In the genomic region with DNA sequence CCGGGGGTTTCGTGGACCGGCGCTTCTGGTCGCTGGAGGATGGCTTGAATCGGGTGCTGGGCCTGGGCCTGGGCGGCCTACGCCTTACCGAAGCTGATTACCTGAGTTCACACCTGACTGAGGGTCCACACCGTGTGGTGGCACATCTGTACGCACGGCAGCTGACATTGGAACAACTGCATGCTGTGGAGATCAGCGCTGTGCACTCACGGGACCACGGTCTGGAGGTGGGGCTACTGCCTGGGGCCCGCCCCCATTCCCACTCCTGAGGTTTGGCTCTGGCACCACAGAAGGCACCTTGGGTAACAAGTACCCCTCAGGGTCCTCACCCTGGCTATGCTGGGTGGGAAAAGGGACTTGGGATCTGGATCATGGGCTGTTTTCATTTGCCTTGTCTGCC, we compare ENCODE assay signal across 9 mouse cellular contexts. TPM values are rescaled to one million over a fixed set of nuclear protein-coding genes. Genes with fewer than 3 reads are reported as not detected.
DNase-seq lines count a peak whose midpoint lies in the region; ATAC-seq and TF ChIP-seq lines count a peak whose summit lies in the region.
"Had no signal": no experiment of that assay in that cellular context is flagged by ENCODE, and none has a peak within 500 bp of the region (broad histone marks: within the 10 kb centered on the region; RNA-seq: fewer than 3 reads in every experiment).

No protein-coding gene starts in this region.

- peaks cover 10% of the 10 kb centered on the region for H3K4me1 ChIP-seq in heart, embryonic 10.5 days
- peaks cover 28% of the 10 kb centered on the region for H3K4me1 ChIP-seq in G1E (ENCODE audit: insufficient read depth, low read depth, low read length)
- peaks cover 24% of the 10 kb centered on the region for H3K4me1 ChIP-seq in embryonic facial prominence, embryonic 15.5 days
- peaks cover 21% of the 10 kb centered on the region for H3K4me1 ChIP-seq in hindbrain, embryonic 13.5 days (replicated peaks)
- H3K4me1 ChIP-seq in limb, embryonic 13.5 days: peaks cover 16% of the 10 kb centered on the region
- peaks cover 17% of the 10 kb centered on the region for H3K4me1 ChIP-seq in midbrain, embryonic 12.5 days

- H3K4me2 ChIP-seq in embryonic facial prominence, embryonic 15.5 days (replicated peaks): peak overlapping the region; percentile 79
- peak overlapping the region; percentile 98 for H3K4me2 ChIP-seq in hindbrain, embryonic 13.5 days
- H3K4me2 ChIP-seq in limb, embryonic 13.5 days (replicated peaks): peak overlapping the region; percentile 80
- peak overlapping the region; percentile 88 for H3K4me2 ChIP-seq in midbrain, embryonic 12.5 days (replicated peaks)

- peak overlapping the region; percentile 92 for H3K27ac ChIP-seq in heart, embryonic 10.5 days
- peak overlapping the region; percentile 91 for H3K27ac ChIP-seq in embryonic facial prominence, embryonic 15.5 days (replicated peaks)
- H3K27ac ChIP-seq in hindbrain, embryonic 13.5 days: peak overlapping the region; percentile 93
- H3K27ac ChIP-seq in limb, embryonic 13.5 days: peak overlapping the region; percentile 86
- H3K27ac ChIP-seq in midbrain, embryonic 12.5 days (replicated peaks): peak overlapping the region; percentile 76

- H3K4me3 ChIP-seq in heart, embryonic 10.5 days: peak overlapping the region; percentile 88
- peak overlapping the region; percentile 96 for H3K4me3 ChIP-seq in G1E (ENCODE audit: low read depth, low read length)
- H3K4me3 ChIP-seq in embryonic facial prominence, embryonic 15.5 days (replicated peaks): peak overlapping the region; percentile 95
- peak overlapping the region; percentile 92 for H3K4me3 ChIP-seq in hindbrain, embryonic 13.5 days
- peak overlapping the region; percentile 95 for H3K4me3 ChIP-seq in limb, embryonic 13.5 days
- H3K4me3 ChIP-seq in midbrain, embryonic 12.5 days: peak overlapping the region; percentile 69

- 4% methylated on average over 16 of the region's 16 CpGs for WGBS in heart, embryonic 10.5 days
- WGBS in embryonic facial prominence, embryonic 15.5 days: 4% methylated on average over 16 of the region's 16 CpGs
- WGBS in hindbrain, embryonic 13.5 days: 3% methylated on average over 16 of the region's 16 CpGs
- WGBS in limb, embryonic 13.5 days: under 1% methylated on average over 16 of the region's 16 CpGs
- WGBS in midbrain, embryonic 12.5 days: 3% methylated on average over 16 of the region's 16 CpGs

- ATAC-seq in G1E (ENCODE audit: extremely low read depth, insufficient number of reproducible peaks, low FRiP score, poor library complexity, severe bottlenecking): 0 out of 2 replicates have a peak, but pooled peaks have one; percentile 24
- ATAC-seq in embryonic facial prominence, embryonic 15.5 days (ENCODE audit: insufficient number of reproducible peaks, low FRiP score, low TSS enrichment, low read depth): peak; percentile 52
- peak; percentile 76 for ATAC-seq in hindbrain, embryonic 13.5 days (ENCODE audit: low FRiP score)
- ATAC-seq in limb, embryonic 13.5 days (ENCODE audit: low FRiP score, low read depth): peak; percentile 52
- ATAC-seq in midbrain, embryonic 12.5 days (ENCODE audit: low FRiP score, low read depth): peak; percentile 39

- H3K36me3 ChIP-seq in heart, embryonic 10.5 days: peaks cover 79% of the 10 kb centered on the region
- peaks cover 89% of the 10 kb centered on the region for H3K36me3 ChIP-seq in G1E (replicated peaks)
- H3K36me3 ChIP-seq in embryonic facial prominence, embryonic 15.5 days: peaks cover 75% of the 10 kb centered on the region
- H3K36me3 ChIP-seq in hindbrain, embryonic 13.5 days: peaks cover 79% of the 10 kb centered on the region
- peaks cover 83% of the 10 kb centered on the region for H3K36me3 ChIP-seq in limb, embryonic 13.5 days
- peaks cover 75% of the 10 kb centered on the region for H3K36me3 ChIP-seq in midbrain, embryonic 12.5 days

- peak overlapping the region; percentile 99 for H3K9ac ChIP-seq in embryonic facial prominence, embryonic 15.5 days
- H3K9ac ChIP-seq in hindbrain, embryonic 13.5 days: peak overlapping the region; percentile 95
- H3K9ac ChIP-seq in limb, embryonic 13.5 days: peak overlapping the region; percentile 94
- H3K9ac ChIP-seq in midbrain, embryonic 12.5 days (replicated peaks): peak overlapping the region; percentile 87

- H3K9me3 ChIP-seq in heart, embryonic 10.5 days: no peaks in the 10 kb centered on the region
- H3K9me3 ChIP-seq in G1E (replicated peaks): peaks cover 4% of the 10 kb centered on the region; the same call in 1 of the 2 replicates
- H3K9me3 ChIP-seq in embryonic facial prominence, embryonic 15.5 days (replicated peaks): no peaks in the 10 kb centered on the region
- H3K9me3 ChIP-seq in hindbrain, embryonic 13.5 days: no peaks in the 10 kb centered on the region
- H3K9me3 ChIP-seq in limb, embryonic 13.5 days: no peaks in the 10 kb centered on the region
- H3K9me3 ChIP-seq in midbrain, embryonic 12.5 days: no peaks in the 10 kb centered on the region

- TF ChIP-seq CTCF in G1E (IDR thresholded peaks at IDR 0.05; ENCODE audit: low read depth, low read length): no peak

- no peaks in the 10 kb centered on the region for H3K27me3 ChIP-seq in heart, embryonic 10.5 days (ENCODE audit: insufficient read depth, poor library complexity, severe bottlenecking)
- H3K27me3 ChIP-seq in G1E (ENCODE audit: insufficient read depth, low read length): no peaks in the 10 kb centered on the region
- no peaks in the 10 kb centered on the region for H3K27me3 ChIP-seq in embryonic facial prominence, embryonic 15.5 days
- no peaks in the 10 kb centered on the region for H3K27me3 ChIP-seq in hindbrain, embryonic 13.5 days
- no peaks in the 10 kb centered on the region for H3K27me3 ChIP-seq in limb, embryonic 13.5 days
- no peaks in the 10 kb centered on the region for H3K27me3 ChIP-seq in midbrain, embryonic 12.5 days

- DNase-seq in heart, embryonic 10.5 days (ENCODE audit: low spot score): no peak
- no peak for DNase-seq in heart, adult 8-10 months (ENCODE audit: low spot score)
- DNase-seq in G1E (ENCODE audit: low spot score): peak; percentile 56
- no peak for DNase-seq in natural killer cell, adult 2 months (ENCODE audit: low spot score in 2 of 2)

RNA-seq across cellular contexts. Expression of a gene that starts 0.9 kb away (rescaled TPM):
- polyA plus RNA-seq in heart, embryonic 10.5 days (2016; fragmentation: Nextera tagmentation; extraction: Ambion mirVana): 111 and 125 TPM in 2 replicates
- 10 to 100 TPM; 14.2 to 20.0 (median 16.6) TPM for total RNA-seq in heart, adult 8-10 months (2022)
- total RNA-seq in G1E (2014; fragmentation: Nextera tagmentation) (21.7 and 23.1 TPM in 2 replicates), G1E (2017) (20.5 and 21.6 TPM in 2 replicates)
- 37.8 and 42.9 TPM in 2 replicates for polyA plus RNA-seq in G1E (2012)
- 156 and 161 TPM in 2 replicates for polyA plus RNA-seq in embryonic facial prominence, embryonic 15.5 days (2015; fragmentation: Nextera tagmentation; extraction: Ambion mirVana)
- 128 and 131 TPM in 2 replicates for polyA plus RNA-seq in hindbrain, embryonic 13.5 days (2015; fragmentation: Nextera tagmentation; extraction: Ambion mirVana)
- polyA plus RNA-seq in limb, embryonic 13.5 days (2015; fragmentation: Nextera tagmentation; extraction: Ambion mirVana): 178 and 182 TPM in 2 replicates
- 117 and 124 TPM in 2 replicates for polyA plus RNA-seq in midbrain, embryonic 12.5 days (2016; fragmentation: Nextera tagmentation; extraction: Ambion mirVana)

RNA-seq across cellular contexts. Expression of a gene that starts 24.6 kb away (rescaled TPM):
- 38.5 and 44.4 TPM in 2 replicates for polyA plus RNA-seq in heart, embryonic 10.5 days (2016; fragmentation: Nextera tagmentation; extraction: Ambion mirVana)
- 10 to 100 TPM; 10.6 to 13.3 (median 12.2) TPM for total RNA-seq in heart, adult 8-10 months (2022)
- total RNA-seq in G1E (2014; fragmentation: Nextera tagmentation) (32.2 and 36.6 TPM in 2 replicates), G1E (2017) (17.5 and 27.5 TPM in 2 replicates)
- 24.2 and 24.4 TPM in 2 replicates for polyA plus RNA-seq in G1E (2012)
- 64.7 and 72.8 TPM in 2 replicates for polyA plus RNA-seq in embryonic facial prominence, embryonic 15.5 days (2015; fragmentation: Nextera tagmentation; extraction: Ambion mirVana)
- 73.4 and 77.6 TPM in 2 replicates for polyA plus RNA-seq in hindbrain, embryonic 13.5 days (2015; fragmentation: Nextera tagmentation; extraction: Ambion mirVana)
- polyA plus RNA-seq in limb, embryonic 13.5 days (2015; fragmentation: Nextera tagmentation; extraction: Ambion mirVana): 76.2 and 76.4 TPM in 2 replicates
- polyA plus RNA-seq in midbrain, embryonic 12.5 days (2016; fragmentation: Nextera tagmentation; extraction: Ambion mirVana): 66.8 and 68.2 TPM in 2 replicates

RNA-seq across cellular contexts. Expression of a gene that starts 53.4 kb away (rescaled TPM):
- 96.2 and 131 TPM in 2 replicates for polyA plus RNA-seq in heart, embryonic 10.5 days (2016; fragmentation: Nextera tagmentation; extraction: Ambion mirVana)
- total RNA-seq in heart, adult 8-10 months (2022): 100 to 1,000 TPM; 166 to 200 (median 185) TPM
- total RNA-seq in G1E (2014; fragmentation: Nextera tagmentation) (30.4 and 32.1 TPM in 2 replicates), G1E (2017) (16.1 and 18.6 TPM in 2 replicates)
- 19.3 and 22.5 TPM in 2 replicates for polyA plus RNA-seq in G1E (2012)
- polyA plus RNA-seq in embryonic facial prominence, embryonic 15.5 days (2015; fragmentation: Nextera tagmentation; extraction: Ambion mirVana): 84.1 and 87.0 TPM in 2 replicates
- polyA plus RNA-seq in hindbrain, embryonic 13.5 days (2015; fragmentation: Nextera tagmentation; extraction: Ambion mirVana): 107 and 115 TPM in 2 replicates
- 98.9 and 102 TPM in 2 replicates for polyA plus RNA-seq in limb, embryonic 13.5 days (2015; fragmentation: Nextera tagmentation; extraction: Ambion mirVana)
- polyA plus RNA-seq in midbrain, embryonic 12.5 days (2016; fragmentation: Nextera tagmentation; extraction: Ambion mirVana): 83.2 and 88.5 TPM in 2 replicates

RNA-seq across cellular contexts. Expression of a gene that starts 58.2 kb away (rescaled TPM):
- polyA plus RNA-seq in heart, embryonic 10.5 days (2016; fragmentation: Nextera tagmentation; extraction: Ambion mirVana): not detected in 2 replicates
- total RNA-seq in heart, adult 8-10 months (2022): not detected
- total RNA-seq in G1E (2014; fragmentation: Nextera tagmentation) (not detected in 2 replicates), G1E (2017) (0.05 TPM in 1 of 2 replicates, not detected in the other)
- 0.07 TPM in 1 of 2 replicates, not detected in the other for polyA plus RNA-seq in G1E (2012)
- polyA plus RNA-seq in embryonic facial prominence, embryonic 15.5 days (2015; fragmentation: Nextera tagmentation; extraction: Ambion mirVana): not detected in 2 replicates
- not detected in 2 replicates for polyA plus RNA-seq in hindbrain, embryonic 13.5 days (2015; fragmentation: Nextera tagmentation; extraction: Ambion mirVana)
- polyA plus RNA-seq in limb, embryonic 13.5 days (2015; fragmentation: Nextera tagmentation; extraction: Ambion mirVana): not detected in 2 replicates
- not detected in 2 replicates for polyA plus RNA-seq in midbrain, embryonic 12.5 days (2016; fragmentation: Nextera tagmentation; extraction: Ambion mirVana)
- total RNA-seq: left cerebral cortex, postnatal 10 days had no signal

RNA-seq across cellular contexts. Expression of a gene that starts 59.3 kb away (rescaled TPM):
- 29.8 and 31.4 TPM in 2 replicates for polyA plus RNA-seq in heart, embryonic 10.5 days (2016; fragmentation: Nextera tagmentation; extraction: Ambion mirVana)
- total RNA-seq in heart, adult 8-10 months (2022): 10 to 100 TPM; 14.6 to 20.6 (median 19.2) TPM
- total RNA-seq in G1E (2014; fragmentation: Nextera tagmentation) (58.9 and 70.4 TPM in 2 replicates), G1E (2017) (6.9 and 7.2 TPM in 2 replicates)
- 189 and 228 TPM in 2 replicates for polyA plus RNA-seq in G1E (2012)
- polyA plus RNA-seq in embryonic facial prominence, embryonic 15.5 days (2015; fragmentation: Nextera tagmentation; extraction: Ambion mirVana): 43.8 and 51.3 TPM in 2 replicates
- 53.7 and 54.1 TPM in 2 replicates for polyA plus RNA-seq in hindbrain, embryonic 13.5 days (2015; fragmentation: Nextera tagmentation; extraction: Ambion mirVana)
- polyA plus RNA-seq in limb, embryonic 13.5 days (2015; fragmentation: Nextera tagmentation; extraction: Ambion mirVana): 41.1 and 42.1 TPM in 2 replicates
- polyA plus RNA-seq in midbrain, embryonic 12.5 days (2016; fragmentation: Nextera tagmentation; extraction: Ambion mirVana): 31.7 and 31.9 TPM in 2 replicates

Comparison
In these comparisons a context has a peak if more than half of its experiments do, and no peak if none do; other contexts are left out.
1. ATAC-seq: peak in every context shown above with its lines; median percentile 76 in hindbrain, embryonic 13.5 days; 52 in embryonic facial prominence, embryonic 15.5 days; 52 in limb, embryonic 13.5 days; 39 in midbrain, embryonic 12.5 days; 24 in G1E.